Mouse (Mus musculus) lung, embryonic 14.5 days (tissue): Measurements from ENCODE around the gene Mrpl24. TPM values are rescaled to one million over a fixed set of nuclear protein-coding genes. Genes with fewer than 3 reads are reported as not detected.

Experiments
- ATAC-seq: fragments of 200-750 bp; cut with Nextera tagmentation; 2 replicates; pipeline ENCODE4 v1.8.0; 2017; ENCODE audit warnings: mild to moderate bottlenecking, moderate TSS enrichment, moderate library complexity; ENCODE audit not compliant: insufficient read depth
- DNase-seq: peaks from one replicate; pipeline ENCODE4 v3.0.0-alpha.2; 2015
- H3K27ac ChIP-seq: fragments of 300-500 bp; sonication (generic); 2 replicates; pipeline ENCODE4 v1.5.1; 2014; ENCODE audit warnings: low read depth, mild to moderate bottlenecking, moderate library complexity
- H3K27me3 ChIP-seq: fragments of 300-500 bp; sonication (generic); 2 replicates; pipeline ENCODE4 v1.6.1; 2014; ENCODE audit warnings: low read length, control low read depth; ENCODE audit not compliant: insufficient read depth
- H3K36me3 ChIP-seq: fragments of 300-500 bp; sonication (generic); 2 replicates; pipeline ENCODE4 v1.6.1; 2014; ENCODE audit warnings: control low read depth; ENCODE audit not compliant: insufficient read depth
- H3K4me1 ChIP-seq: fragments of 300-500 bp; sonication (generic); 2 replicates; pipeline ENCODE4 v1.6.1; 2014; ENCODE audit warnings: antibody characterized with exemption, control low read depth; ENCODE audit not compliant: insufficient read depth
- H3K4me2 ChIP-seq: fragments of 300-500 bp; sonication (generic); 2 replicates; pipeline ENCODE4 v1.6.1; 2014; ENCODE audit warnings: mild to moderate bottlenecking
- H3K4me3 ChIP-seq: fragments of 300-500 bp; sonication (generic); 2 replicates; pipeline ENCODE4 v1.5.1; 2014; ENCODE audit warnings: low read depth, low read length
- H3K9ac ChIP-seq: fragments of 300-500 bp; sonication (generic); 2 replicates; pipeline ENCODE4 v1.6.1; 2014
- H3K9me3 ChIP-seq: fragments of 300-500 bp; sonication (generic); 2 replicates; pipeline ENCODE4 v1.6.1; 2016; ENCODE audit warnings: low read depth, low read length, control low read depth
- CTCF ChIP-seq: IDR thresholded peaks from 2 replicates; pipeline ENCODE4 v1.5.1; 2016; ENCODE audit warnings: antibody characterized with exemption, low read depth
- whole genome bisulfite sequencing: fragments of 180-500 bp; shearing (Covaris S2); extraction: QIAGEN DNeasy Blood & Tissue Kit; methylation state at CpG from one replicate; pipeline ENCODE4 v1.1.7; 2014; 5-methylcytosine and 5-hydroxymethylcytosine counted together
- polyA plus RNA-seq: library from polyadenylated mRNA; unstranded; fragments of >200 nt; fragmentation: Nextera tagmentation; extraction: Ambion mirVana; gene quantifications from 2 replicates; pipeline ENCODE4 v1.2.1, GENCODE M21; 2014

Mrpl24 gene
- polyA plus RNA-seq, 1 experiment from 2014 or later: 65.5 TPM

DNA sequence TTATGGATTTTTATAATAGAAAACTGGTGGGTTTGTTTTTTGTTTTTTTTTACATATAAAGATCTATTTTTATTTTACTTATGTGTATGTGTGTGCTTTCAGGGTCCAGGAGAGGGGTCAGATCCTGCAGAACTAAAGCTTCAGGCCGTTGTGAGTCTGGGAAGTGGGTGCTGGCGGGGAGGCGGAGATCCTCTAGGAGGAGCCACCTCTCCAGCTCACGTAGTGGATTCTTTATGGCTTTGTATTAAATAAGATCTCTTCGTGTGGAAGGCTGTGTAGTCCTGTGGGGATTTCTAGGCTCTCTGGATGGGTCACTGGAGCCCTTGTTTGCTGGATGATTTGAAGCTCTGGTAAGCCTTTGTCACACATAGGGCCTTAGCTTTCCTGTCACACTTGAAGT lies 21.3 kb downstream of the Mrpl24 start:
- peaks cover 74% of the 10 kb centered on the region for H3K36me3 ChIP-seq
- no peak overlapping the region for H3K4me2 ChIP-seq
- H3K4me1 ChIP-seq: no peaks in the 10 kb centered on the region
- H3K9me3 ChIP-seq: no peaks in the 10 kb centered on the region
- H3K9ac ChIP-seq: no peak overlapping the region
- no peak overlapping the region for H3K27ac ChIP-seq
- ATAC-seq (no peak), DNase-seq (no peak)
- no peak for TF ChIP-seq CTCF
- H3K4me3 ChIP-seq: no peak overlapping the region
- 61% methylated on average over 5 of the region's 5 CpGs for WGBS
- H3K27me3 ChIP-seq: no peaks in the 10 kb centered on the region

GRCm38 (mm10) chr3:87942471-87942870 lies 23.2 kb downstream of the Mrpl24 start:
- H3K9ac ChIP-seq: no peak overlapping the region
- peaks cover 56% of the 10 kb centered on the region for H3K36me3 ChIP-seq
- H3K4me3 ChIP-seq: no peak overlapping the region
- ATAC-seq (no peak), DNase-seq (no peak)
- 93% methylated on average over 2 of the region's 2 CpGs for WGBS
- no peak for TF ChIP-seq CTCF
- no peaks in the 10 kb centered on the region for H3K9me3 ChIP-seq
- H3K4me1 ChIP-seq: peaks cover 6% of the 10 kb centered on the region
- H3K27ac ChIP-seq: no peak overlapping the region
- H3K27me3 ChIP-seq: peaks cover 12% of the 10 kb centered on the region; the same call in 1 of the 2 replicates
- no peak overlapping the region for H3K4me2 ChIP-seq

DNA sequence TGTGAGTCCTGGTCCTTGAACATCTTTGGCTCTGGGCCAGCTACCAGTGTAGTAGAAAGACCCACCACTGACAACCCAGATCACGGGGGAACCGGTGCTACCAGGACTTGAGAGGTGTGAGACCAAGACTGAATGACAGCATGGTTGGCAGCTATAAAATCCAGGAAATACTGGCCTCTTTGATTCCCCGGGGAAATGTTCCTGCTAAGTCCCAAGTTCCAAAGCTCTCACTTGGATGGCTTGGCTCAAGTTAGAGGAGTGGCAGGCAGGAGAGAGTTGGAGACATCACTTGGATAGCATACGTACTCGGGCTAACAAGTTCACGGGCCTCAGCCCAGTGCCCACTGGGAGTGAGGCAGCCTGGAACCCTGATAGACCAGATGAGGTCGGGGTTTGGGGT lies 24.3 kb downstream of the Mrpl24 start:
- Histone ChIP-seq H3K27ac (no peak overlapping the region), H3K27me3 (peaks cover 22% of the 10 kb centered on the region), H3K4me3 (no peak overlapping the region), H3K4me1 (peaks cover 17% of the 10 kb centered on the region), H3K4me2 (no peak overlapping the region), H3K9me3 (no peaks in the 10 kb centered on the region), H3K36me3 (peaks cover 45% of the 10 kb centered on the region), H3K9ac (no peak overlapping the region)
- WGBS: 66% methylated on average over 7 of the region's 7 CpGs
- DNase-seq: no peak
- no peak for ATAC-seq
- TF ChIP-seq CTCF: no peak

GRCm38 (mm10) chr3:87944838-87945600 lies 25.7 kb downstream of the Mrpl24 start:
- Histone ChIP-seq H3K9ac (no peak overlapping the region), H3K27me3 (peaks cover 22% of the 10 kb centered on the region), H3K27ac (0 out of 2 replicates have a peak overlapping the region, but pooled peaks have one; percentile 36), H3K4me2 (no peak overlapping the region), H3K4me1 (peaks cover 29% of the 10 kb centered on the region), H3K36me3 (peaks cover 31% of the 10 kb centered on the region), H3K4me3 (no peak overlapping the region), H3K9me3 (no peaks in the 10 kb centered on the region)
- TF ChIP-seq CTCF: no peak
- DNase-seq (peak; percentile 37), ATAC-seq (peak; percentile 31; the same call in 1 of the 2 replicates)
- 27% methylated on average over 4 of the region's 4 CpGs for WGBS

DNA sequence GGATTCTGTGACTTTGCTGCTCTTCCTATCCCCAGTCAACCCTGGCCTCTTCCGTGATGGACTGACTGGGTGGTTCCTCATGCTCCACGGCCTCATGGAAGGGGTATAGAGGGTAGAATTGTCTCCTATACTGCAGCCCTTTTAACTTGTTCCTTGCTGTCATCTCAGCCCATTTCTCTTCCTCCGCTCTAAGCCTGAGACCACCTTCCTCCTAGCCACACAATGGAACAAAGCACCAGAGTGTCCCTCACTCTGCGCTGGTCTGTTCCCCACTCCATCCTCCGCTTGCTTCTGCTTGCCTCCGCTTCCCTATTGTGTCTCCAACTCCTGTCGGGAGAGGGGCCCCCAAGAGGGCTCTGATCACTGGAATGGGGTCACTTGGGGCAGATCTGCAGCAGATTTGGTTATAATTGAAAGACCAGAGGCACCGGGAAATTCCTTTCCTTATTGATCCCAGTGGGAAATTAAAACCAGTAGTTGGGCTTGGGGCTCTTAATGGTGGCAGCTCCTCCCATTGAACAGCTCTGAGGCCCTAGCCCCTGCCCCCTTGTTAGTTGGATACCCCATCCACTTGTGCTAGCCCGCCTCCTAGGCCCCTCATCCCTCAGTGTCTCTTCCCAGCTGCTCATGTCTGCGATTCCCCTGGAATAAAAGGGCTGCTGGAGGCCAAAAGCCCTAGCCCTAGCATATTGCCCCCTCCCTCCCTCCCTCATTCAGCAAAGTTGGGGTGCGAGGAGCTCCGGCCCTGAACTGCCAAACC lies 26.7 kb downstream of the Mrpl24 start:
- no peak for ATAC-seq
- peaks cover 35% of the 10 kb centered on the region for H3K4me1 ChIP-seq
- H3K4me3 ChIP-seq: no peak overlapping the region
- TF ChIP-seq CTCF: no peak
- no peak for DNase-seq
- no peaks in the 10 kb centered on the region for H3K9me3 ChIP-seq
- H3K27ac ChIP-seq: no peak overlapping the region
- peaks cover 22% of the 10 kb centered on the region for H3K27me3 ChIP-seq
- H3K36me3 ChIP-seq: peaks cover 22% of the 10 kb centered on the region
- no peak overlapping the region for H3K4me2 ChIP-seq
- no peak overlapping the region for H3K9ac ChIP-seq
- WGBS: 37% methylated on average over 12 of the region's 12 CpGs

GRCm38 (mm10) chr3:87946541-87946860 lies 27.2 kb downstream of the Mrpl24 start:
- peaks cover 38% of the 10 kb centered on the region for H3K4me1 ChIP-seq
- no peak overlapping the region for H3K4me3 ChIP-seq
- H3K9ac ChIP-seq: no peak overlapping the region
- ATAC-seq (no peak), DNase-seq (no peak)
- peaks cover 16% of the 10 kb centered on the region for H3K36me3 ChIP-seq
- peaks cover 22% of the 10 kb centered on the region for H3K27me3 ChIP-seq
- TF ChIP-seq CTCF: no peak
- 29% methylated on average over 1 of the region's 1 CpGs for WGBS
- H3K27ac ChIP-seq: 0 out of 2 replicates have a peak overlapping the region, but pooled peaks have one; percentile 12
- H3K9me3 ChIP-seq: no peaks in the 10 kb centered on the region
- H3K4me2 ChIP-seq: no peak overlapping the region

- H3K36me3 ChIP-seq: peaks cover 9% of the 10 kb centered on the region; the same call in 1 of the 2 replicates
- DNase-seq: peak; percentile 38
- H3K4me1 ChIP-seq: peaks cover 45% of the 10 kb centered on the region
- H3K4me3 ChIP-seq: peak overlapping the region; percentile 32
- H3K4me2 ChIP-seq: peak overlapping the region; percentile 71
- peak overlapping the region; percentile 50 for H3K9ac ChIP-seq
- H3K27ac ChIP-seq: 0 out of 2 replicates have a peak overlapping the region, but pooled peaks have one; percentile 1
- ATAC-seq: no peak
- no peak for TF ChIP-seq CTCF
- H3K27me3 ChIP-seq: peaks cover 22% of the 10 kb centered on the region
- WGBS: 6% methylated on average over 26 of the region's 26 CpGs
- H3K9me3 ChIP-seq: no peaks in the 10 kb centered on the region
These were observed 27.9 kb downstream of the Mrpl24 start for GRCm38 (mm10) chr3:87947056-87947810.
